Mouse (Mus musculus): ENCODE results near the gene Thbd. TPM values are rescaled to one million over a fixed set of nuclear protein-coding genes. Genes with fewer than 3 reads are reported as not detected.
A peak's percentile ranks its signal among the peaks of the same experiment; 100 is the strongest.

Thbd gene
- polyA plus RNA-seq, 1 experiment, result 4.1 TPM

GRCm38 (mm10) chr2:148406971-148407869, 768 bp downstream of the Thbd start:
- peak in 1 of 3 experiments; percentile 36 for TF ChIP-seq MYOD1 (IDR thresholded peaks at IDR 0.05; ENCODE audit: control insufficient read depth in 1 of 3, insufficient read length in 2 of 3, low read depth in 2 of 3)
- no peak for TF ChIP-seq TCF12 (IDR thresholded peaks at IDR 0.05; ENCODE audit: insufficient read depth, poor library complexity, severe bottlenecking)
- TF ChIP-seq REST (IDR thresholded peaks at IDR 0.05; ENCODE audit: insufficient read depth, insufficient read length), result no peak
- no peak for TF ChIP-seq USF1 (IDR thresholded peaks at IDR 0.05; ENCODE audit: low read depth)
- no peak for TF ChIP-seq CEBPB (IDR thresholded peaks at IDR 0.05; ENCODE audit: insufficient read depth, poor library complexity, severe bottlenecking)
- no peaks in the 10 kb centered on the region for H3K79me2 ChIP-seq (ENCODE audit: control insufficient read depth, insufficient read depth)
- no peaks in the 10 kb centered on the region for H3K36me3 ChIP-seq (ENCODE audit: control insufficient read depth, insufficient read depth)
- H3K4me3 ChIP-seq, result peak overlapping the region; percentile 35
- H3K4me2 ChIP-seq (ENCODE audit: low read depth), result peak overlapping the region; percentile 97
- H3ac ChIP-seq (ENCODE audit: control insufficient read depth, insufficient read length), result no peak overlapping the region
- no peaks in the 10 kb centered on the region for H3K27me3 ChIP-seq (ENCODE audit: control insufficient read depth, insufficient read depth, insufficient read length)

- TF ChIP-seq MYOD1 (IDR thresholded peaks at IDR 0.05; ENCODE audit: control insufficient read depth in 1 of 3, insufficient read length in 2 of 3, low read depth in 2 of 3) (no peak), MYOG (IDR thresholded peaks at IDR 0.05; ENCODE audit: control insufficient read depth in 1 of 3, insufficient read depth in 1 of 3, insufficient read length in 2 of 3, low read depth in 2 of 3) (no peak), REST (IDR thresholded peaks at IDR 0.05; ENCODE audit: insufficient read depth, insufficient read length) (no peak), SRF (IDR thresholded peaks at IDR 0.05; ENCODE audit: control insufficient read depth, insufficient read length, low read depth) (no peak), MAX (IDR thresholded peaks at IDR 0.05; ENCODE audit: low read depth) (no peak), TCF12 (IDR thresholded peaks at IDR 0.05; ENCODE audit: insufficient read depth, poor library complexity, severe bottlenecking) (no peak), CEBPB (IDR thresholded peaks at IDR 0.05; ENCODE audit: insufficient read depth, poor library complexity, severe bottlenecking) (no peak), TCF3 (IDR thresholded peaks at IDR 0.05; ENCODE audit: insufficient read length, low read depth) (no peak), E2F4 (IDR thresholded peaks at IDR 0.05; ENCODE audit: insufficient read depth) (no peak), POLR2A (IDR thresholded peaks at IDR 0.05; ENCODE audit: insufficient read length, low read depth) (no peak), POLR2AphosphoS2 (IDR thresholded peaks at IDR 0.05; ENCODE audit: insufficient read length, low read depth) (no peak), USF1 (IDR thresholded peaks at IDR 0.05; ENCODE audit: low read depth) (no peak)
- H3K4me3 ChIP-seq, result peak overlapping the region; percentile 35
- H3K79me2 ChIP-seq (ENCODE audit: control insufficient read depth, insufficient read depth), result no peaks in the 10 kb centered on the region
- no peaks in the 10 kb centered on the region for H3K27me3 ChIP-seq (ENCODE audit: control insufficient read depth, insufficient read depth, insufficient read length)
- H3K36me3 ChIP-seq (ENCODE audit: control insufficient read depth, insufficient read depth), result no peaks in the 10 kb centered on the region
- H3K4me2 ChIP-seq (ENCODE audit: low read depth), result peak overlapping the region; percentile 97
- no peak overlapping the region for H3ac ChIP-seq (ENCODE audit: control insufficient read depth, insufficient read length)
These were observed 1.6 kb downstream of the Thbd start for GRCm38 (mm10) chr2:148406160-148406970.

GRCm38 (mm10) chr2:148404906-148405305, 3.1 kb downstream of the Thbd start:
- no peaks in the 10 kb centered on the region for H3K27me3 ChIP-seq (ENCODE audit: control insufficient read depth, insufficient read depth, insufficient read length)
- TF ChIP-seq USF1 (IDR thresholded peaks at IDR 0.05; ENCODE audit: low read depth), result no peak
- no peaks in the 10 kb centered on the region for H3K36me3 ChIP-seq (ENCODE audit: control insufficient read depth, insufficient read depth)
- peak overlapping the region; percentile 97 for H3K4me2 ChIP-seq (ENCODE audit: low read depth)
- H3K4me3 ChIP-seq, result no peak overlapping the region
- no peak overlapping the region for H3ac ChIP-seq (ENCODE audit: control insufficient read depth, insufficient read length)
- no peaks in the 10 kb centered on the region for H3K79me2 ChIP-seq (ENCODE audit: control insufficient read depth, insufficient read depth)

- H3K79me2 ChIP-seq (ENCODE audit: control insufficient read depth, insufficient read depth), result no peaks in the 10 kb centered on the region
- no peaks in the 10 kb centered on the region for H3K27me3 ChIP-seq (ENCODE audit: control insufficient read depth, insufficient read depth, insufficient read length)
- H3ac ChIP-seq (ENCODE audit: control insufficient read depth, insufficient read length), result no peak overlapping the region
- H3K36me3 ChIP-seq (ENCODE audit: control insufficient read depth, insufficient read depth), result no peaks in the 10 kb centered on the region
- H3K4me3 ChIP-seq, result no peak overlapping the region
- TF ChIP-seq MYOG (IDR thresholded peaks at IDR 0.05; ENCODE audit: control insufficient read depth in 1 of 3, insufficient read depth in 1 of 3, insufficient read length in 2 of 3, low read depth in 2 of 3) (no peak), USF1 (IDR thresholded peaks at IDR 0.05; ENCODE audit: low read depth) (no peak), E2F4 (IDR thresholded peaks at IDR 0.05; ENCODE audit: insufficient read depth) (no peak), MYOD1 (IDR thresholded peaks at IDR 0.05; ENCODE audit: control insufficient read depth in 1 of 3, insufficient read length in 2 of 3, low read depth in 2 of 3) (no peak), SRF (IDR thresholded peaks at IDR 0.05; ENCODE audit: control insufficient read depth, insufficient read length, low read depth) (no peak), POLR2A (IDR thresholded peaks at IDR 0.05; ENCODE audit: insufficient read length, low read depth) (no peak), TCF12 (IDR thresholded peaks at IDR 0.05; ENCODE audit: insufficient read depth, poor library complexity, severe bottlenecking) (no peak), TCF3 (IDR thresholded peaks at IDR 0.05; ENCODE audit: insufficient read length, low read depth) (no peak), CEBPB (IDR thresholded peaks at IDR 0.05; ENCODE audit: insufficient read depth, poor library complexity, severe bottlenecking) (no peak), REST (IDR thresholded peaks at IDR 0.05; ENCODE audit: insufficient read depth, insufficient read length) (no peak), POLR2AphosphoS2 (IDR thresholded peaks at IDR 0.05; ENCODE audit: insufficient read length, low read depth) (no peak), MAX (IDR thresholded peaks at IDR 0.05; ENCODE audit: low read depth) (no peak)
- no peak overlapping the region for H3K4me2 ChIP-seq (ENCODE audit: low read depth)
These were observed 5.8 kb downstream of the Thbd start for GRCm38 (mm10) chr2:148402227-148402626.

Data from myocyte (in vitro differentiated cells).